Mouse (Mus musculus): ENCODE data around the gene Defa32. TPM values are rescaled to one million over a fixed set of nuclear protein-coding genes. Genes with fewer than 3 reads are reported as not detected.
"Not testable (repeated sequence)": the region's sequence is repeated elsewhere in the genome, so short reads cannot be mapped to it uniquely, and the experiment has no call there.

The Defa32 gene
- not detected for total RNA-seq (2021)
- long read RNA-seq, experiment 1: 0 reads
- long read RNA-seq, experiment 2: 0 reads

DNA sequence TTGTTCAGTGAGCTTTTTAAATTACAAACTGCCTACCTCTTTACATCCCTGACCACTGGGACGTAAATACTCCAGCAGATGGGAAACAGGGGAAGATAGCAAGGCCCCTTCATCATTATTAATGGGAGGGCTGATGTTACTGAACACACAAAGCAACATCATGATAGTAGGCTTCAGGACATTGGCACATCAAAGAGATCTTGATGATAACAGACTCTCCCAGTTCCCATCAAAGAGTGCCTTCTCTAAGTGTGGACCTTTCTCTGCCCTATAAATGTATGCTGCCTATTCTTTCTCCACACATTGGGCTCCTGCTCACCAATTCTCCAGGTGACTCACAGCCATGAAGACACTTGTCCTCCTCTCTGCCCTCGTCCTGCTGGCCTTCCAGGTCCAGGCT, at the start of gene Defa32:
TSS of gene Defa32 (plus strand) at position 301 of the 400 bp plus-strand sequence.
- not testable (repeated sequence) for DNase-seq (ENCODE audit: low spot score in 2 of 2)

DNA sequence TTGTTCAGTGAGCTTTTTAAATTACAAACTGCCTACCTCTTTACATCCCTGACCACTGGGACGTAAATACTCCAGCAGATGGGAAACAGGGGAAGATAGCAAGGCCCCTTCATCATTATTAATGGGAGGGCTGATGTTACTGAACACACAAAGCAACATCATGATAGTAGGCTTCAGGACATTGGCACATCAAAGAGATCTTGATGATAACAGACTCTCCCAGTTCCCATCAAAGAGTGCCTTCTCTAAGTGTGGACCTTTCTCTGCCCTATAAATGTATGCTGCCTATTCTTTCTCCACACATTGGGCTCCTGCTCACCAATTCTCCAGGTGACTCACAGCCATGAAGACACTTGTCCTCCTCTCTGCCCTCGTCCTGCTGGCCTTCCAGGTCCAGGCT, 19.9 kb upstream of the Defa32 start, which contains the start of gene Defa20:
TSS of gene Defa20 (plus strand) at position 301 of the 400 bp plus-strand sequence.
- DNase-seq (ENCODE audit: low spot score in 2 of 2): not testable (repeated sequence)

DNA sequence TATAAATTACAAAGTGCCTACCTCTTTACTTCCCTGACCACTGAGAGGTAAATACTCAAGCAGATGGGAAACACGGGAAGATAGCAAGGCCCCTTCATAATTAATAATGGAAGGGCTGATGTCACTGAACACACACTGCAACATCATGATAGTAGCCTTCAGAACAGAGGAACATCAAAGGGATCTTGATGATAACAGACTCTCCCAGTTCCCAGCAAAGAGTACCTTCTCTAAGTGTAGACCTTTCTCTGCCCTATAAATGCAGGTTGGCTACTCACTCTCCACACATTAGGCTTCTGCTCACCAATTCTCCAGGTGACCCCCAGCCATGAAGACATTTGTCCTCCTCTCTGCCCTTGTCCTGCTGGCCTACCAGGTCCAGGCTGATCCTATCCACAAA, 36.3 kb downstream of the Defa32 start, which contains the start of gene Defa37:
TSS of gene Defa37 (plus strand) at position 301 of the 400 bp plus-strand sequence.
- not testable (repeated sequence) for DNase-seq (ENCODE audit: low spot score in 2 of 2)

Other genes with a start within 250 kb of the Defa32 start
- not detected for gene Defa27, start 213.5 kb upstream of the Defa32 start, total RNA-seq (2021)
- not detected for gene Defa29, start 202.0 kb upstream of the Defa32 start, total RNA-seq (2021)
- gene Defa2, start 150.5 kb upstream of the Defa32 start, total RNA-seq (2021): not detected
- not detected for gene Defa33, start 137.2 kb upstream of the Defa32 start, total RNA-seq (2021)
- not detected for gene Defa36, start 101.6 kb upstream of the Defa32 start, total RNA-seq (2021)
- gene Gm7849, start 72.5 kb upstream of the Defa32 start, total RNA-seq (2021): not detected
- not detected for gene Defa20, start 19.8 kb upstream of the Defa32 start, total RNA-seq (2021)
- not detected for gene Defa37, start 36.4 kb downstream of the Defa32 start, total RNA-seq (2021)
- not detected for gene Defa28, start 54.0 kb downstream of the Defa32 start, total RNA-seq (2021)
- not detected for gene Gm7861, start 65.5 kb downstream of the Defa32 start, total RNA-seq (2021)
- not detected for gene Defa26, start 89.2 kb downstream of the Defa32 start, total RNA-seq (2021)
- gene Defa17, start 126.7 kb downstream of the Defa32 start, total RNA-seq (2021): not detected
- gene Defa34, start 136.8 kb downstream of the Defa32 start, total RNA-seq (2021): not detected
- gene AY761184, start 174.6 kb downstream of the Defa32 start, total RNA-seq (2021): not detected
- not detected for gene Defa24, start 205.5 kb downstream of the Defa32 start, total RNA-seq (2021)